Mouse (Mus musculus) lung, postnatal 4 days (tissue): ENCODE data around the gene Uvrag.

Experiments
- DNase-seq, 2 experiments: peaks; one replicate each; pipeline ENCODE4 v3.0.0; 2021

The Uvrag gene

DNA sequence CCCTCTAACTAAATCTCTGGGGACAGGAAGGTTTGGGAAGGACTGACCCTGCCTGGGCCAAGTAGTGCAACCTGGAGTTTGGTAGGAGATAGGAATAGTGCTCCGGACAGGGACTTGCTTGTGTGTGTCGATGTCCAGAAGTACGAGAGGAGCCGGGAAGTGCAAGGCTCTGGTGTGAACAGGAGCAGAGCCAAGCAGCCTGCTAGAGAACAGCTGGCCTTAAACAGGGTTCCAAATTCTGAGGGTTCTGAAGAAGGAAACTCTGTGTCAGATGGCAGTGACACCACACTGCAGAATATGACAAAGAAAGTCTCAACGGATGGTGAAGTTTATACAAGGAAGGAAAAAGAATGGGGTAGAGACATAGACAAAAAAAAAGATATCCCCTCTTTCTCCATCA is 223.5 kb downstream of the Uvrag start:
- DNase-seq: peak in 1 of 2 experiments; percentile 51

DNA sequence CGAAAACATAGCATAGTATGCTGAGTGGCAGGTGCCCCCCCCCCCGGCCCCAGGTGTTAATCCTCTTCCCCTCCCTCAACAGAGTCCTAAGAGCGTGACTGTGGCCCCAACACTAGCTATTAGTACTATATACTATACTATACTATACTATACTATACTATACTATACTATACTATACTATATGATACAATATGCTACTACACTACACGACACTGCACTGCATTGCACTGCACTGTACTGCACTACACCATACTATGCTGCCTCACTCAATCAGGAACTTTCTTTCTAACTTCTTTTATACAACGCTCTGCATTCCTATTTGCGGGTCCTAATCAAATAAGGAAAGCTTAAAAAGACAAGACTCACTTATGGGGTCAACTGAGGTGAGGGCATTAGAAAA is 224.4 kb downstream of the Uvrag start:
- DNase-seq: no peak

DNA sequence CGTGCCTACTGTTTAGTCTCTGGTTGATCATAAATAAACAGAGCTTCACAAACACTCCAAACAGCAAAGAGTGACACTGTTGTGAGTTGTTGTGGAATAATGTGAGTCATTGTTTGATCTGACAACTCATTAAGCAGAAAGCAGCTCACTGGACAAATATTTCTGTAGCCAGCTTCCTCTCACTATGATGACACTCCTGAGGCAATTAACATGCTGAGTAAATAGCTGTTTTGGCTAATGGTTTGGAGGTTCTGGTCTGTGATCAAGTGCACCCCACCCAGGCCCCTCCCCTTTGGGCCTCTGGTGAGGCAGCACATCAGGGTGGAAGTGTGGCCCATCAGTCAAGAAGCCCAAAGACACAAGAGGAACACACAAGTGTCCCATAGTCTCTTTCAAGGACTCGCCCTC is 228.0 kb downstream of the Uvrag start:
- peak; percentile 54 to 75 for DNase-seq

DNA sequence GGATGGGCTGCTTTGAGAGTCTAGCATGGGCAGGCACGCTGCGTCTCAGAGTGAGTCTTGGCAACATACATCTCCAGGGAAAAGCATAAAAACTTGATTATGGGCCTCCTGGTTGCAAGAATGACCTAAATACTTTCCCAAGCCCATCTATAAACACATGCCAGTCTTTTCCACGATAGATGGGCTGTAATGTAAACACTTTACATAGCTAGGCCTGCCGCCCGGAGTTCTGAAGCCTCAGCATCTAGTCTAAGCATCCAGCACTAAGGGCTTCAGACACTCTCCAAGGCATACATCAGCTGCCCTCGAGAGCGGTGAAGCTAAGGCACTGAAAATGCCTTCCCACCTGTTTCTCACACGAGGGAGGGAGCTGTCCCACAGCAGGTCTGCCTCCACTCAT is 229.7 kb downstream of the Uvrag start:
- DNase-seq: peak; percentile 57 to 78

DNA sequence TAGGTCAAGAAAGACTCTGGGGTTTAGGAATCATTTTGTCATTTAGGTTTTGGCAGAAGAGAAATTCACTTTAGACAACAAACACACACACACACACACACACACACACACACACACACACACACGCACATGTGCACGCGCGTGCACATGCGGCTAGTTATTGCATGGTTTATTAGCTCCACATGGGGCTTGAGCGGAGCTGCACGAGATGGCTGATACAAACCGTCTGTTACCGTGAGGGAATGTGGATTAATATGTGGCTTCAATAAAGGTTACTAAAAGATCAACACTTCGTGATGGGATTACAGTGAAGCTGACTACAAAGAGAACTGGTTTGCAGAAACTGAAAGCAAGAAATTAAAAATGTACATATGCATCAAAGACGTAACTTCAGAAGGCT is 230.2 kb downstream of the Uvrag start:
- no peak for DNase-seq

DNA sequence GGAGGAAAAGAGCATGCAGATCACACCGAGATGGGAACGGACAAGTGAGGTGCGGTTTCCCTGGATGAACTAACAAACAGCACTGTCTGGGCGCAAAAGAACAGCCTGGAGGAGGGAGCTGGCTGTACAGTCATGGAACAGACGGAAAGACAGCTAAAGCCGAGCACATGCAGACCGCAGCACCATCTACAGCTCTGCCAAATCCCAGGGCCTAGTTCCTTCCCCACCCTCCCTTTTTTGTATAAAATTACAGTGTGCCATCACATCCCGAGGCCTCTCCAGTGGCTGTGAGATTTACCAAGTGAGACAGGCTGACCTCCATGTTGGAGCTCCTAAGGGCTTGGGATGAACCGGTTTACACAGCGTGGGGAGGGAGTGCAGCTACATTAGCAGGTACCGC is 230.8 kb downstream of the Uvrag start:
- no peak for DNase-seq

DNA sequence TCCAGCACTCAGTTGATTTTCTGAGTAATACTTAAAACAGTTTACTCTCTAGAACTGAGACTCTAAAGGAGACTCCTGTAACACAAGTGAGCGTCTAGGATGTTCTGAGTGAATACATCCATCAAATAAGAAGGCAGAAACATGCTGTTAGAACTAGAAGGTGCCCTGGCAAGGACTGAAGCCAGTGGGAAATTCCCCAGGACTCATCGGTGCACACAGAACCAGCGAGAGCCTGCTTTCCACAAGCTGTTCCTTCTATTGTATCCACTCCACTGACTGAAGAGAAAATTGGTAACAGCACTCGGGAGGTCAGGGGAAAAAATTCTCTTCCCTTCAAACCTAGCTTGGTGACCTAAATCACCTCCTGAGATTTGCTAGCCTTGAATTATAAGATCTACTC is 233.5 kb downstream of the Uvrag start:
- no peak for DNase-seq

DNA sequence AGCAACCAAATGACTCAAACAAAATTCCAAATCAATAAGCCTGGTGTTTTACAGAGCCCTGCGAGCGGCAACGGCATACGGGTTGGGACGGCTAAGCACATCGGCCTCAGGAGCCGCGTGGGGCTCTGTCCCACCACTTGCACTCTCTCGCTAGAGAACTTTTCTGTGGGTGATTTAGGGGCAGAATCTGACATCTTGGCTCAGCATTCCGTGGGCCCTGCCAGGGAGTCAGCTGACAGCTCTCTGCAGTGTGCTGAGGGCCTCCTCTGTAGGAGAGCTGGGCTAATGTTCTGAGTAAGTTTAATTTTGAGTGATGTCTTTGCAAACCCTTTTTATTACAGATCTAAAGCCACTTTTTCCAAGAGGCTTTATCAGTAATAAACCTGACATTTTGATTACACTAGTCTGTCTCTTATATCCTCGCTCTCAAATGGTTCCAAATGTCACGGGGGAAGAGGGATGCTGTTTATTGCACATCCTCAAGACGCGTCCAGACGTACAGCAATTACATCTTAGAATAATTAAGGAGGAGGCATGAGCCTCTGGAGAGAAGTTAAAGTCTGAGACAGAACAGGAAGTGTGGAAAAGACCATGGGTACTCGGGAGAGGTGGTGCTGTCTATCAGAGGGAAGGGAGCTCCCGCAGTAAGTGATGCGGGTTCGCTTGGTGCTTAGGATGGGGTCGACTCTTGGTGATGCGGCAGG is 236.1 kb downstream of the Uvrag start:
- peak; percentile 50 to 77 for DNase-seq

DNA sequence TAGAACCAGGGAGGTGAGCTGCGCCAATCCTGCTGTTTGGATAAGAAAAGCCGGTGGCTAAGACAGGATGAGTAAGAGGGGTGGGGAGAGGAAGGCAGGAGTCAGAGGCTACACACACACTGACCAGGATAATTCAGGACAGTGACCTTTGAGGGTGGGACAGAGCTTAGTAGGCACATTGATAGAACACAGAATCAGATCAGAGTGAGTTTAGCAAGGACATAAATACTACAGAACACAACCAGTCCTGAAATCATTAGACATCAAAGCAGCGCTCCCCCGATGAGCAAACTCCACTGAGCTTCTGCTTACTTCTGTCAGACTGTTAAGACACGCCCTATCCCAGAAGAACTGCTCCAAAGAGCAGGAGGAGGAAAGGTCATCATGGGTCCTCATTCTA is 237.1 kb downstream of the Uvrag start:
- no peak for DNase-seq

DNA sequence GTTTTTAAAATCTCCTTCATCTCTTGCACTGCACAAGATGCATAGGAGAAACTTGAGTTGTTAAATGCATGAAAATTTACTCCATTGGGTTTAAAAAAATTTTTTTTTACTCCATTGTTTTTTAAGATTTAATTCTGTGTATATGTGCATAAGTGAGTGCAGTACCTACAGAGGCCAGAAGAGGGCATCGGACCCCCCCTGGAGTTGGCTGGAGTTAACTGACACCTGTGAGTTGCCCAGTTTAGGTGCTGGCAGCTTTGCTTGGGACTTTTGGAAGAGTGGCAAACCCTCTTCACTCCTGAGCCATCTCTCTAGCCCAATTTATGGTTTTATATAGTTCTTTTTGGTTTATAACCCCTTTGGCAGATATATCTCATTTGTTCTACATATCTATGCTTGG is 239.8 kb downstream of the Uvrag start:
- DNase-seq: no peak

DNA sequence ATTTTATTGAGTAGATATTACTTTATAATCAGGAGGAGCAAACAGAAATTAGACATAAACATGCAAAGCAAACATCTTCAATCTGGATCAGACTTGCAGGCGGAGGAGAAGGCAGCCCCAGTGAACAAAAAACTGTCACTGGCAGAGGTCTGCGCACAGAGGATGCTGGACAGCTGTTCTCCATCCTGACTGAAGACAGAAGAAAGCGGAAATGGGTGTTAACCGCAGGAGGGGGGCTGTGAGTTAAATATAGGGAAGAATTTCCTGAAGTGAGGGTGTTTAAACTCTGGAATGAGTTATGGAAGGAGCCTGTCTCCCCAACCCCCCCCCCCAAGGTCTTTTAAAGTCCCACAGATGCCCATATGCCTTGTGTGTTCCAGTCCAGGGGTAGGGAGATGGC is 241.1 kb downstream of the Uvrag start:
- peak; percentile 58 to 80 for DNase-seq

DNA sequence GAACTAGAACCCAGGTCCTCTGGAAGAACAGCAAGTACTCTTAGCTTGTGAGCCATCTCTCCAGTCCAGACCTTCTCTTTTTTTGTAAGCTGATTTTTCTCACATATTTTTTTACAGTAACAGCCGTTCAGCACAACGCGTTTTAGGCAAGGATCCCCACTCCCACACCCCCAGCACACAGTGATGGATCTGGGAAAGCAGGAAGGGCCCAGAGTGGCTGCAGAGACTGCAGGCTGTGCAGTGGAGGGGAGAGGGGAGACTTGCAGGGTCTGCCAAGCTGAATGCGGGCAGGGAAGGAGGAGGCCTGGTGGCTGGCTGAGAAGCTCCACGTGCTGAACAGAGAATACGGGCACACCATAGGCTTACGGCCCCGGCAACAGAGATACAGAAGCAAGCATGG is 243.6 kb downstream of the Uvrag start:
- DNase-seq: no peak

DNA sequence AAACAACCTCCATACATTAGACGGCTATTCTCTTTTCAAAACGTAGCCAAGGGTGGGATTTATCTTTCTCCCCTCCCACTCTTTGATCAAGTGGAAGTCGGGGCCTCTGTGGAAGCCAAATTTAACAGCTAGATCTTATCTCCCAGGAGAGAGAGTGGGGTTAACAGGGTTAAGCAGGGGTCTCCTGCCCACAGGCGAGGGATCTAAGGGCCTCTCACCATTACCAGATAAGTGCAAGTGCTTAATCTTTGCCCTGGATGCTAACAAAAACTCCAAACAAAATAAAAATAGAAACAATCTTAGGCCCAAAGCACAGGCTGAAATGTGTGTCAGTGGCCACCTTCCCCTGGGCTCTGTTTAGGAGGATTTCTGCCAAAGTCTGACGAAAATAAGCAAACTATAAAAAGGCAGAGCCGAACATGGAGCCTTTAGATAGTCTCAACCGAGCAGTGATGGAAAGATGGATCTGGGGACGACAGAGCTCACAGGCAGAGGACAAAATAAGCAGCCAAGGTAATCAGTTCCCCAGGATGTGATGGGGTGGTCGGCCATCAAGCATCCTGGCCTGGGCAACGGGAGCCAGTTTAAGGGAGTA is 245.3 kb downstream of the Uvrag start:
- DNase-seq: no peak

DNA sequence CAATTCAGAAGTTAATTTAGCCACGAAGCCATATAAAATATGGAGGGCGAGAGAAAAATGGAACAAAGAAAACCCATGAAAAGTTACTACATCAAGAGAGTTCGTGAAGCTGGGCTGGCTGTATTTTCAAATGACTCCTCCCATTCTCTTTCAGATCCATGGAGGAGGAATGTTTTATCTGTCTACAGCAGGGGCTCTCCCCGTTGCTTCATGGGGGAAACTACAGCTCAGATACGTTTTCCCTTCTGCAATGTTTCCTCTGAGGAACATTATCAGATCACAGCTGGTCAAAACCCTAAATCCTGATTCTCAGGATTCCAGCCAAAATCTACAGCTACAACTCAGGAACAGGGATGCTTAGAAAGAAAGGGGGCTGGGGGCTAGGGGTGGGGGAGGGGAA is 246.2 kb downstream of the Uvrag start:
- DNase-seq: no peak

DNA sequence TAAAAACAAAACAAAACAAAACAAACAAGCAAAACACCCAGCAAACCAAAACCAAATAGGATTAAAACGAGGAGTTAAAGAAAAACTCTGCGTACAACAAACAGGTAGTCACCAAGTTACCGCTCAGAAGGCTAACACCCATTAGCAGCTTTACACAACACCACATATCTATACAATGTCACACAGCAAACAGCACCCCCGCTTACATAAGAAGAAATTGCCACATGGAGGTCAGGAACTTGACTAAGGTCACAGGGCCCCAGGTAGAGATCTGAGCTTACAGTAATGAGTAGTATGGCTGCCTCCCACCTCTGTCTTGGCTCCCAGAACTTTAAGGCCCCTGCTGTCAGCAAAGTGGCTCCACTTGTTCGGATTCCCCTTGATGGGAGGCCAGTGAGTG is 246.6 kb downstream of the Uvrag start:
- no peak for DNase-seq

DNA sequence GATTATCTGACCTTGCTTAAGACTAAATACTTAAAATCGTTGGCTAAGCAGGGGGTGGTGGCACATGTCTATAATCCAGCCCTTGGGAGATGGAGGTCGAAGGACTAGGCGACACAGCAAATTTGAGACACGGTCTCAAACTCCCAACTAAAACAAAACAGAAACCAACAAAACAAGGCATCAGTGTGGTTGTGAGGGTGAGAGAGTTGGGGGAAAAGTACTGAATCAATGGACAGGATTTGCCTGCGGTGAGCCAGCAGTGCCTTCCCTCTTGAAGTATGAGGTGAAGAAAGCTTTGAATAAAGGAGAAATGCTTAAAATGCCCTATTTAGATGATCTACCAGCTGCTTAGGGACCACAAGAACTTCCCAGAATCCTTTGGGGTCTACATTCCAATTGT is 247.8 kb downstream of the Uvrag start:
- no peak for DNase-seq

DNA sequence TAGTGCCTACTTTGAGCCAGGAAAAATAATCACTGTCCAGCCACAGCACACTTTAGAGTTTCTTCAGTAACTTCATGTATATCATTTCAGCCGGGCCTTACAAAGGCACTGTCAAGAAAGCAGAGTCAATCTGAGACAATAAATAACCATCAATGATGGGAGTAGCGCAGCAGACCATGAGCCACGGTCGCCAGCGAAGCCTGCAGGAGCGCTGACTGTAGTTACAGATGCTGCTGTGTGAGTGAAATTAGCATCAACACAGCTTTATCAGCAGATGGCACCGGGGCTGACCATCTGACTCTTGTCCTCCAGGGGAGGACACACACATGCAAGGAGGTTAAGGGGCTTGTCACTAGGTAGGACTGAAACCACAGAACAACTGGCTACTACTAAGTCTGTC is 251.7 kb downstream of the Uvrag start:
- DNase-seq: no peak

DNA sequence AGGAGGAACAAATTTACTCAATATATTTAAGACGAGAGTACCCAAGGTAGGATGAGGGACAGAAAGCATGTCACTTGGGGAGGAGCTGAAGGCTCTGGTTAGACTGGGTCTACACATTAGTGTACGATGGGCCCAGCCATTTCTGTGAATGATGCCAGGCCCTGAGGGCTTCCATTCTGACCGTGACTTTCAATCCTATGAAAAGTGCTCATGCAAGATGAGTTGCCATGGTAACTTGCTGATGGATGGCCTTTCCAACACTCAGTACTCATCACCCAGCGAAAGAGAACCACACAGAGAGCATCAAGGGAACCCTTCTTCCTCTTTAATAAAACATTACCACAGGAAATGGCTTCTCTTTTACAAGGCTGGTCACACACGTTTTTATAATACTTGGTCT is 252.1 kb downstream of the Uvrag start:
- no peak for DNase-seq

DNA sequence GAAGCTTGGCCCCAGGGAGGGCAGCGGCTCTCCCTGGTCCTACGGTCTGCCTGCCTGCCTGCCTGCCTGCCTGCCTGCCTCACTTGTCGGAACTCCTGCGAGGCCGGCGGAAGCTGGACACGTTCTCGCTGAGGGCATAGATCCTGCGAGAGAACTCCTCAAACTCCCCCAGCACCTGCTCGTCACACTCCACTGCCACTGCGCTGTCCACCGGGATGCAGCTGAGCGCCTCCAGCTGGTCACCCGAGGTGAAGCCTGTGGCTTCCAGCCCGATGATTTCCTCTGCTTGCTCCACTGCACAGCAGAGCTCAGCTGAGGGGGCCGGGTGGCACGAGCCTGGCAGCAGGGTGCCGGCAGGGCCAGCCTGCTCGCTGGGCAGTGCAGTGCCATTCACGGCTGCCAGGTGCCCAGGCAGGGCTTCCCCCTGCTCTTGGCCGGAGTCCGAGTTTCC is 253.1 kb downstream of the Uvrag start:
- no peak for DNase-seq

DNA sequence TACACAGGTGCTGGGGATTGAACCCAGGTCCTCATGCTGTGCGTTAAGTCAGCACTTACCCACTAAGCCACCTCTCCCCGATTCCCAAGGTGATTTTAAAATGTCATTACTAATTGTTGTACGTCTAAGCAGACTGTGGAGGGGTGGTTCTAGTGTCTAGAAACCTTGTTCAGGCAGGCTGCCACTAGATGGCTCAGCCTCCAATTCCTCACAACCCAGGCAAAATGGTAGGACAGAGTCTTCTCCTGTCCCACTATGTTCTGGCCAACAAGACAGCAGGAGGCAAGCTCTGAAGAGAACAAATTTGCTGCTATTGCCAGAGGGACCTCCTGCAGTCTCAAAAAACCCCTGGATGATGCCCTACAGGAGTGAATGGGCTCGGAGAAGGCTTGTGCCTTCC is 259.1 kb downstream of the Uvrag start:
- no peak for DNase-seq

DNA sequence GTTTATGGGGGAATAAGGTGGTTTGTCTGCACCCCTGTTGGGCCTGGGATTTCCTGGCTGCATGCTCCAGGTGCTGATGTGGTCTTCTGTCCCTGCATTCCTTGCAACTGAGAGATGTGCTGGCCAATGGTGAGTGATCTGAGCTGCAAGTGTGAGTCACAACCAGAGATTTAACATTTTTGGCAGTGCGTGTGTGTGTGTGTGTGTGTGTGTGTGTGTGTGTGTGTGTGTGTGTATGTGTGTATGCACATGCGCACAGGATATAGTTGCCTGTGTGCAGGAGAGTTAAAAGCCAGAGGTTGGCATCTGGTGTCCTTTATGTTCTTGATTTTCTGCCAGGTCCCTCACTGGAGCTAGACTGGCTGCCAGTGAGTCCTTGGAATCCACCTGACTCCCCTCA is 261.8 kb downstream of the Uvrag start:
- DNase-seq: no peak

DNA sequence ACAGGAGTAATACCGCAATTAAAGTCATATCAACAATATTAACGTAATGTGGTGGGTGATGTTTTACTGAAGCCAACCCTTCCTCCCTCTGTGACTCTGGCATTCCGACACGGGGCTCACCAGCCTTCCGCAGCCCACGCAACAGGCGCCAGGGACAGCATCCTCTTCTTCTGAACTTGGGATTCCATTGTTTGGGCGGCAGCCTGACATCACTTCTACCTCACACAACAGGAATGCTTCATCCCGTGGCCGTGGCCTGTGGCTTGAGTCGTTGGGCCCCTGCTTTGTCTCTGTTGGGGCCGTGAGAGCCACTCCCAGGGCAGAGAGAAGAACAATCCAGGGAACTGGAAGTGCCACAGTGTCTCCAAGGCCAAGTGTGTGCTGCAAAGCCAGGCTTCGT is 264.8 kb downstream of the Uvrag start:
- DNase-seq: peak; percentile 35 to 53

DNA sequence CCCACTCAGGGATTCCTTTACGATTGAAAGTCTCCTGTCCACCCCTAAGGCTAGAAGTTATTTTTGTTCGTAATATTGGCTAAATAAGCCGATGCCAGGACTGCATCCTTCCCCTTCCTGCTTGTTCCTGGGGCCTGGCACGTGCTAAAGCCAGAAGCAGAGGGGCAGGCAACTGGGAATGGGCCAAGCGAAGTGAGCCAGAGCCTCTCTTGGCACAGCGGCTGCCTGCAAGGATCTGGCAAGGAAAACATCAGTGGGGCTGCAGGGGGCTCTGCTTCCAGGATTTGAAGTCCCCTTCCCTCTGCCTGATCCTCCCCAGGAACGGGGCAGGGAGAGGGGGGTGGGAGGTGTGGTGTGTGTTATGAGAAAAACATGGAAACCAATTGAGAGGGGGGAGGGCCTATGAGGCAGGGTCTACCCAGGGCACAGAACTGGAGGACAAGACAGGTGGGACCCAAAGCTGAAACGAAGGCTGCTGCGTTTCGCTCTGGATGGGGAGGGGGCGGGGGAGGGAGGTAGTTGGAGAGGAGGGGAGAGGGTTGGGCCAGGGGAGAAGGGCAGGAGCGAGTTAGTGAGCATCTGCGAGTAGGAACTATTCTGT is 265.5 kb downstream of the Uvrag start:
- peak; percentile 36 to 59 for DNase-seq

DNA sequence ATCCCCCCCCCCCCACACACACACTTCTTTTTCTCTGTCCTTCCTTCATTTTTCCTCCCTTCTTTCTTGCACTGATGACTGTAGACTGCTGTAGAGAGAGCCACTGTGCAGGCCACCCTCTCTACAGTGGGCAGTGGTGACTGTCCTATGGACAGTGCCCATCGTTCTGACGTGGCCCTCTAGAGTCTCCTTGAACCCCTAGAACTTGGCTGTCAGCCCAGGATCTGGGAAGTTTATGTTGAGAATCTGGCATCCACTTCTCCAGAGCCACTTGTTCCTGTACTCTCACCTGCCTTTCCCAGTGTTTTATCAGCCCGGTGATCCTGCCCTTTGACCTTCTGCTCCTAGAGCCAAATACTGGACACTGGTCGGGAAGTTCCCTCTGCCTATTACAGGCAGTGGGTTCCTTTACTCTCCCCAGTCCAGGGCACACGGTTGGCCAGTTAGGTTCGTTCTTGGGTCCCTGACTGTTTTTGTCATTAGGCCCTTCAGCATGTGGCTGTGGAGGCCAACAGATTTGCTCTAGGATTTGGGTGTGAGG is 266.5 kb downstream of the Uvrag start:
- DNase-seq: peak; percentile 42 to 51
